24 mouse cellular contexts compared by ENCODE assay signal in genomic region chr17:65725814-65726213, GRCm38 (mm10). TPM values are rescaled to one million over a fixed set of nuclear protein-coding genes. Genes with fewer than 3 reads are reported as not detected.
A peak's percentile ranks its signal among the peaks of the same experiment; 100 is the strongest.
DNase-seq lines count a peak whose midpoint lies in the region; ATAC-seq and TF ChIP-seq lines count a peak whose summit lies in the region.
"Had no signal": no experiment of that assay in that cellular context is flagged by ENCODE, and none has a peak within 500 bp of the region (broad histone marks: within the 10 kb centered on the region; RNA-seq: fewer than 3 reads in every experiment).

No protein-coding gene starts in this region.

- ATAC-seq in heart, postnatal 0 days (ENCODE audit: insufficient read depth, low read depth), result no peak
- no peak for ATAC-seq in liver, embryonic 16.5 days (ENCODE audit: low read depth)
- no peak for ATAC-seq in liver, embryonic 11.5 days (replicated peaks; ENCODE audit: low FRiP score)
- ATAC-seq in cerebellum, adult (ENCODE audit: insufficient number of reproducible peaks, low FRiP score, low TSS enrichment), result no peak
- ATAC-seq: lung, postnatal 0 days had no signal

- DNase-seq in heart, postnatal 0 days (ENCODE audit: low spot score), result no peak
- no peak for DNase-seq in heart, embryonic 10.5 days (ENCODE audit: low spot score)
- no peak for DNase-seq in liver, embryonic 11.5 days (ENCODE audit: low spot score)
- DNase-seq in A20 (ENCODE audit: low read depth, low spot score), result peak; percentile 20
- DNase-seq in layer of hippocampus, postnatal 36 days, result no peak
- DNase-seq: adrenal gland, postnatal 14 days; cerebellum, adult 2 months; cerebellum, postnatal 36 days; gastrocnemius, adult 2 months; kidney, adult 9 months; kidney, postnatal 14 days; right cerebral cortex, postnatal 25 days had no signal

- WGBS in heart, postnatal 0 days, result 82% methylated on average over 2 of the region's 2 CpGs
- WGBS in heart, embryonic 10.5 days, result 82% methylated on average over 2 of the region's 2 CpGs
- WGBS in liver, embryonic 16.5 days (ENCODE audit: insufficient replicate concordance), result 69% methylated on average over 2 of the region's 2 CpGs
- 75% methylated on average over 2 of the region's 2 CpGs for WGBS in liver, embryonic 11.5 days
- 58% methylated on average over 2 of the region's 2 CpGs for WGBS in bone marrow, adult 2 months

- H3K4me1 ChIP-seq in heart, postnatal 0 days (ENCODE audit: control insufficient read depth, insufficient read depth), result no peaks in the 10 kb centered on the region
- no peaks in the 10 kb centered on the region; the same call in 1 of the 2 replicates for H3K4me1 ChIP-seq in heart, embryonic 10.5 days
- no peaks in the 10 kb centered on the region for H3K4me1 ChIP-seq in liver, embryonic 16.5 days (ENCODE audit: control insufficient read depth, low read depth, low read length)
- H3K4me1 ChIP-seq in liver, embryonic 11.5 days (replicated peaks; ENCODE audit: control insufficient read depth, insufficient read depth, low read length), result no peaks in the 10 kb centered on the region
- H3K4me1 ChIP-seq in bone marrow, adult 2 months (ENCODE audit: control insufficient read depth, insufficient read depth, low read length), result peaks cover 8% of the 10 kb centered on the region; the same call in 1 of the 2 replicates
- H3K4me1 ChIP-seq: embryonic facial prominence, embryonic 13.5 days; neural tube, embryonic 12.5 days had no signal

- H3K9ac ChIP-seq in heart, postnatal 0 days (replicated peaks; ENCODE audit: low read depth, low read length), result no peak overlapping the region
- no peak overlapping the region for H3K9ac ChIP-seq in liver, embryonic 16.5 days (ENCODE audit: low read depth, low read length)
- no peak overlapping the region for H3K9ac ChIP-seq in liver, embryonic 11.5 days (ENCODE audit: low read depth, low read length)
- H3K9ac ChIP-seq: embryonic facial prominence, embryonic 13.5 days; forebrain, embryonic 13.5 days; heart, embryonic 15.5 days; limb, embryonic 12.5 days; liver, embryonic 14.5 days; neural tube, embryonic 12.5 days had no signal

- H3K36me3 ChIP-seq in heart, postnatal 0 days (replicated peaks; ENCODE audit: control insufficient read depth, insufficient read depth, low read length), result 0 out of 2 replicates have a peak, but pooled peaks cover 6% of the 10 kb centered on the region
- H3K36me3 ChIP-seq in heart, embryonic 10.5 days, result 0 out of 2 replicates have a peak, but pooled peaks cover 6% of the 10 kb centered on the region
- no peaks in the 10 kb centered on the region for H3K36me3 ChIP-seq in liver, embryonic 16.5 days (ENCODE audit: control insufficient read depth, insufficient read depth)
- H3K36me3 ChIP-seq in liver, embryonic 11.5 days (ENCODE audit: control insufficient read depth, insufficient read depth, low read length), result no peaks in the 10 kb centered on the region
- H3K36me3 ChIP-seq: embryonic facial prominence, embryonic 13.5 days; heart, embryonic 15.5 days; limb, embryonic 12.5 days had no signal

- no peak for TF ChIP-seq POLR2A in bone marrow, adult 2 months (IDR thresholded peaks at IDR 0.05; ENCODE audit: borderline replicate concordance, control insufficient read depth, low read depth, low read length)

- H3K4me2 ChIP-seq in heart, postnatal 0 days (ENCODE audit: low read depth, low read length), result no peak overlapping the region
- no peak overlapping the region for H3K4me2 ChIP-seq in liver, embryonic 16.5 days (ENCODE audit: low read depth, low read length)
- no peak overlapping the region for H3K4me2 ChIP-seq in liver, embryonic 11.5 days
- H3K4me2 ChIP-seq: embryonic facial prominence, embryonic 13.5 days; forebrain, embryonic 13.5 days; heart, embryonic 15.5 days; limb, embryonic 12.5 days; midbrain, embryonic 11.5 days; neural tube, embryonic 12.5 days had no signal

- H3K4me3 ChIP-seq in heart, postnatal 0 days (ENCODE audit: low read depth, low read length), result no peak overlapping the region
- H3K4me3 ChIP-seq in heart, embryonic 10.5 days, result no peak overlapping the region
- no peak overlapping the region for H3K4me3 ChIP-seq in liver, embryonic 16.5 days (ENCODE audit: low read depth, low read length)
- no peak overlapping the region for H3K4me3 ChIP-seq in liver, embryonic 11.5 days (ENCODE audit: low read depth, low read length)
- H3K4me3 ChIP-seq in bone marrow, adult 2 months (replicated peaks; ENCODE audit: control insufficient read depth, low read depth, low read length), result no peak overlapping the region
- H3K4me3 ChIP-seq: embryonic facial prominence, embryonic 13.5 days; erythroblast, embryonic 14.5 days; forebrain, embryonic 13.5 days; gastrocnemius, adult 2 months; heart, embryonic 15.5 days; limb, embryonic 12.5 days; neural tube, embryonic 12.5 days had no signal

- H3K9me3 ChIP-seq in heart, postnatal 0 days (replicated peaks; ENCODE audit: control insufficient read depth, low read length), result no peaks in the 10 kb centered on the region
- no peaks in the 10 kb centered on the region for H3K9me3 ChIP-seq in heart, embryonic 10.5 days
- no peaks in the 10 kb centered on the region for H3K9me3 ChIP-seq in liver, embryonic 16.5 days (replicated peaks; ENCODE audit: control insufficient read depth, low read length)
- H3K9me3 ChIP-seq in liver, embryonic 11.5 days (ENCODE audit: control insufficient read depth, low read length), result no peaks in the 10 kb centered on the region
- H3K9me3 ChIP-seq: embryonic facial prominence, embryonic 13.5 days; forebrain, embryonic 13.5 days; heart, embryonic 15.5 days; limb, embryonic 12.5 days; neural tube, embryonic 12.5 days had no signal

- 0 out of 2 replicates have a peak overlapping the region, but pooled peaks have one; percentile 11 for H3K27ac ChIP-seq in heart, postnatal 0 days (ENCODE audit: low read depth)
- H3K27ac ChIP-seq in heart, embryonic 10.5 days, result no peak overlapping the region
- peak overlapping the region; percentile 45 for H3K27ac ChIP-seq in liver, embryonic 16.5 days (ENCODE audit: low read length)
- no peak overlapping the region for H3K27ac ChIP-seq in liver, embryonic 11.5 days (ENCODE audit: low read depth, low read length)
- H3K27ac ChIP-seq in bone marrow, adult 2 months (ENCODE audit: control insufficient read depth, insufficient read depth, low read depth, low read length, poor library complexity), result peak overlapping the region; percentile 62; the same call in 1 of the 2 replicates
- H3K27ac ChIP-seq: embryonic facial prominence, embryonic 13.5 days; forebrain, embryonic 13.5 days; heart, embryonic 15.5 days; limb, embryonic 12.5 days; liver, embryonic 14.5 days; neural tube, embryonic 12.5 days had no signal

- TF ChIP-seq CTCF in heart, postnatal 0 days (IDR thresholded peaks at IDR 0.05; ENCODE audit: low read depth), result no peak
- TF ChIP-seq CTCF in bone marrow, adult 2 months (IDR thresholded peaks at IDR 0.05; ENCODE audit: control insufficient read depth, insufficient read depth, low read length), result no peak

- H3K27me3 ChIP-seq in heart, postnatal 0 days (ENCODE audit: control insufficient read depth, insufficient read depth, low read length), result no peaks in the 10 kb centered on the region
- H3K27me3 ChIP-seq in heart, embryonic 10.5 days (ENCODE audit: insufficient read depth, poor library complexity, severe bottlenecking), result no peaks in the 10 kb centered on the region
- no peaks in the 10 kb centered on the region for H3K27me3 ChIP-seq in liver, embryonic 16.5 days (ENCODE audit: control insufficient read depth, insufficient read depth, low read depth, low read length)
- no peaks in the 10 kb centered on the region for H3K27me3 ChIP-seq in liver, embryonic 11.5 days (replicated peaks; ENCODE audit: control insufficient read depth, insufficient read depth, low read length)
- H3K27me3 ChIP-seq: embryonic facial prominence, embryonic 13.5 days; forebrain, embryonic 13.5 days; heart, embryonic 15.5 days; limb, embryonic 12.5 days; neural tube, embryonic 12.5 days had no signal

- no peak for TF ChIP-seq EP300 in heart, postnatal 0 days (IDR thresholded peaks at IDR 0.05; ENCODE audit: low read depth)

RNA-seq across cellular contexts. Expression of gene Rab31, which starts 46.7 kb away (rescaled TPM):
- 38.1 and 44.1 TPM in 2 replicates for total RNA-seq in heart, postnatal 0 days (2014; rRNA removed; ENCODE audit: low replicate concordance)
- polyA plus RNA-seq in heart, postnatal 0 days (2015; fragmentation: Nextera tagmentation; extraction: Ambion mirVana), result 20.7 and 22.5 TPM in 2 replicates
- polyA plus RNA-seq in heart, embryonic 10.5 days (2016; fragmentation: Nextera tagmentation; extraction: Ambion mirVana), result 35.7 and 42.2 TPM in 2 replicates
- polyA plus RNA-seq in liver, embryonic 16.5 days (2015; fragmentation: Nextera tagmentation; extraction: Ambion mirVana), result 6.0 and 6.9 TPM in 2 replicates
- polyA plus RNA-seq in liver, embryonic 11.5 days (2014; fragmentation: Nextera tagmentation; extraction: Ambion mirVana), result 16.3 and 17.1 TPM in 2 replicates
- polyA plus RNA-seq in bone marrow, adult 2 months (2011; ENCODE audit: insufficient read depth, insufficient read length, low replicate concordance, missing spikeins), result 6.8 and 18.0 TPM in 2 replicates
- 10 to 100 TPM; 49.8 to 52.1 TPM for total RNA-seq in layer of hippocampus, postnatal 36 days (2021)
- polyA plus RNA-seq: erythroblast, embryonic 14.5 days had no signal

RNA-seq across cellular contexts. Expression of gene Ppp4r1, which starts 56.6 kb away (rescaled TPM):
- 29.2 and 52.4 TPM in 2 replicates for total RNA-seq in heart, postnatal 0 days (2014; rRNA removed; ENCODE audit: low replicate concordance)
- 19.5 and 22.0 TPM in 2 replicates for polyA plus RNA-seq in heart, postnatal 0 days (2015; fragmentation: Nextera tagmentation; extraction: Ambion mirVana)
- 42.9 and 43.2 TPM in 2 replicates for polyA plus RNA-seq in heart, embryonic 10.5 days (2016; fragmentation: Nextera tagmentation; extraction: Ambion mirVana)
- polyA plus RNA-seq in liver, embryonic 16.5 days (2015; fragmentation: Nextera tagmentation; extraction: Ambion mirVana), result 9.0 and 9.4 TPM in 2 replicates
- polyA plus RNA-seq in liver, embryonic 11.5 days (2014; fragmentation: Nextera tagmentation; extraction: Ambion mirVana), result 25.5 and 28.0 TPM in 2 replicates
- polyA plus RNA-seq in bone marrow, adult 2 months (2011; ENCODE audit: insufficient read depth, insufficient read length, low replicate concordance, missing spikeins), result 17.9 and 28.6 TPM in 2 replicates
- total RNA-seq in layer of hippocampus, postnatal 36 days (2021), result 10 to 100 TPM; 35.7 to 36.9 TPM

Comparison
In these comparisons a context has a peak if more than half of its experiments do, and no peak if none do; other contexts are left out.
1. H3K27ac ChIP-seq: peak in heart, postnatal 0 days (single experiment), liver, embryonic 16.5 days (single experiment) and bone marrow, adult 2 months (single experiment); none in heart, embryonic 10.5 days (single experiment) and liver, embryonic 11.5 days (single experiment).